In the genomic region with DNA sequence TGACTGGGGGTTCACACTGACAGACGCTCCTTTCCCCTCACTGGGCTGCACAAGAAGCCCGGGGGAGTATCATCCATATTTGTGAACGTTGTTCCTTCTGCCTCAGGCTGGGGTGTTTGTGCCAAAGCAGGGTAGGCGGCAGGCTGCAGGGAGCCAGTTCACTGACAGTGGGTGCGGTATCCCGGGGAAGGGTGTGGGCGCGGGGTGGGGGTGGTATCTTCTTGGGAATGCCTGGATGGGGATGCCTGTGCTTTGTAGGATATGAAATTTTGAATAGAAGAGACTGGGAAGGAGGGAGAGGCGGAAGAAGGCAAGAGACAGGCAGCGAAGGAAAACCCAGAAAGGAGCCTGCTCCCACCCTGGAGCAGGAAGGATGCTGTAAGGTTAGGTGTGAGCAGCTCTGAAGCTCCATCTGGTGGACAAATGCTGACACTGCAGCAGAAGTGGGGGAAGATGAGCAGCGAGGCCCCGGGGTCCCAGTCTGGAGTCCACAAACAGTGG, we compare ENCODE assay signal across 9 mouse cellular contexts. TPM values are rescaled to one million over a fixed set of nuclear protein-coding genes. Genes with fewer than 3 reads are reported as not detected.
A peak's percentile ranks its signal among the peaks of the same experiment; 100 is the strongest.
DNase-seq lines count a peak whose midpoint lies in the region; ATAC-seq and TF ChIP-seq lines count a peak whose summit lies in the region.
"Had no signal": no experiment of that assay in that cellular context is flagged by ENCODE, and none has a peak within 500 bp of the region (broad histone marks: within the 10 kb centered on the region; RNA-seq: fewer than 3 reads in every experiment).

No protein-coding gene starts in this region.

- H3K27ac ChIP-seq in CH12.LX (ENCODE audit: insufficient read depth, low read depth): no peak overlapping the region
- H3K27ac ChIP-seq: limb, embryonic 13.5 days had no signal

- TF ChIP-seq EP300 in CH12.LX (IDR thresholded peaks at IDR 0.05; ENCODE audit: low read length): no peak

- ATAC-seq in megakaryocyte, adult 5-6 weeks (ENCODE audit: poor library complexity, severe bottlenecking): peak; percentile 86

- H3K4me2 ChIP-seq in CH12.LX (ENCODE audit: insufficient read depth, low read depth, poor library complexity, severe bottlenecking): no peak overlapping the region
- H3K4me2 ChIP-seq: limb, embryonic 13.5 days had no signal

- H3K9ac ChIP-seq in CH12.LX (ENCODE audit: insufficient read depth, low read depth): no peak overlapping the region
- H3K9ac ChIP-seq: limb, embryonic 13.5 days had no signal

- H3K4me3 ChIP-seq in CH12.LX (replicated peaks in 1 of 3; ENCODE audit: low read depth in 2 of 3, low read length in 2 of 3, poor library complexity in 1 of 3): no peak overlapping the region
- H3K4me3 ChIP-seq: limb, embryonic 13.5 days had no signal

- peaks cover 33% of the 10 kb centered on the region for H3K27me3 ChIP-seq in CH12.LX (replicated peaks)

- no peaks in the 10 kb centered on the region for H3K36me3 ChIP-seq in CH12.LX (replicated peaks in 1 of 2; ENCODE audit: control insufficient read depth in 1 of 2, insufficient read depth in 1 of 2, low read length in 1 of 2)
- H3K36me3 ChIP-seq: limb, embryonic 13.5 days had no signal

- intact Hi-C loops in heart, postnatal 14 days (cut with DNase I): loop anchor here (1.0 to 10.0 kb wide), 2 partner anchors 184 to 407 kb away; no protein-coding TSS in a partner anchor

- no peaks in the 10 kb centered on the region for H3K79me2 ChIP-seq in CH12.LX (replicated peaks; ENCODE audit: control insufficient read depth, extremely low read depth, insufficient read depth, poor library complexity, severe bottlenecking)

- dilution Hi-C loops in CH12.LX (cut with MboI; ENCODE audit: extremely low pct_ligation_motif_present, extremely low pct_unique_long_range_greater_than_20kb, low sequenced_read_pairs): no loop called here

- peaks cover 5 to 6% of the 10 kb centered on the region in 2 experiments for H3K4me1 ChIP-seq in CH12.LX (ENCODE audit: control insufficient read depth in 1 of 2, insufficient read depth in 2 of 2)
- H3K4me1 ChIP-seq: limb, embryonic 13.5 days had no signal

- in situ Hi-C loops in CH12.LX (cut with MboI; ENCODE audit: low pct_ligation_motif_present, low pct_unique_long_range_greater_than_20kb, low sequenced_read_pairs): no loop called here

- peak; percentile 97 for TF ChIP-seq RAD21 in CH12.LX (IDR thresholded peaks at IDR 0.05; ENCODE audit: low read depth, low read length)

- DNase-seq in CH12.LX (ENCODE audit: extremely low read depth) (peak; percentile 74), adipocyte (ENCODE audit: low spot score) (peak; percentile 52)
- DNase-seq in embryo, embryonic 10 days (ENCODE audit: low spot score): peak; percentile 84
- DNase-seq in heart, postnatal 14 days: peak; percentile 63 to 73
- peak; percentile 84 to 88 for DNase-seq in layer of hippocampus, postnatal 10 days (ENCODE audit: low spot score in 2 of 2)
- peak; percentile 87 to 90 for DNase-seq in right cerebral cortex, postnatal 10 days (ENCODE audit: low spot score in 2 of 2)
- DNase-seq in yolk sac, embryonic 10.5 days (ENCODE audit: low spot score): peak; percentile 36

- no peak for TF ChIP-seq POLR2A in CH12.LX (IDR thresholded peaks at IDR 0.05; ENCODE audit: low read depth, low read length)

- no peaks in the 10 kb centered on the region for H3K9me3 ChIP-seq in CH12.LX (replicated peaks; ENCODE audit: low read length)
- H3K9me3 ChIP-seq: limb, embryonic 13.5 days had no signal

- TF ChIP-seq CTCF in CH12.LX (conservative IDR thresholded peaks at IDR 0.05 in 1 of 2, IDR thresholded peaks at IDR 0.05 in 1 of 2; ENCODE audit: low read depth in 2 of 2, low read length in 2 of 2): peak; percentile 95 to 99

TF ChIP-seq in CH12.LX, 34 proteins besides CTCF, POLR2A, EP300 and RAD21:
- TF ChIP-seq GABPA (IDR thresholded peaks at IDR 0.05; ENCODE audit: insufficient replicate concordance, low read depth, low read length) (no peak), CHD1 (IDR thresholded peaks at IDR 0.05; ENCODE audit: low read depth, low read length) (no peak), NRF1 (IDR thresholded peaks at IDR 0.05; ENCODE audit: low read depth, low read length) (0 out of 2 replicates have a peak, but pooled peaks have one; percentile 27), ZC3H11A (IDR thresholded peaks at IDR 0.05; ENCODE audit: low read depth, low read length) (peak; percentile 99), IRF4 (IDR thresholded peaks at IDR 0.05; ENCODE audit: low read depth, low read length) (peak; percentile 51), MAFK (IDR thresholded peaks at IDR 0.05; ENCODE audit: insufficient replicate concordance, low read length) (0 out of 2 replicates have a peak, but pooled peaks have one; percentile 43), ZMIZ1 (IDR thresholded peaks at IDR 0.05; ENCODE audit: low read depth, low read length) (no peak), HCFC1 (IDR thresholded peaks at IDR 0.05; ENCODE audit: low read depth, low read length) (no peak), CHD2 (IDR thresholded peaks at IDR 0.05; ENCODE audit: low read length) (no peak), NELFE (IDR thresholded peaks at IDR 0.05; ENCODE audit: low read depth, low read length) (peak; percentile 55; the same call in 1 of the 2 replicates), MYC (IDR thresholded peaks at IDR 0.05; ENCODE audit: low read depth, low read length) (no peak), BHLHE40 (IDR thresholded peaks at IDR 0.05; ENCODE audit: low read depth, low read length) (0 out of 2 replicates have a peak, but pooled peaks have one; percentile 5), POLR2AphosphoS2 (IDR thresholded peaks at IDR 0.05; ENCODE audit: low read depth, low read length) (no peak), SIN3A (IDR thresholded peaks at IDR 0.05; ENCODE audit: low read length) (0 out of 2 replicates have a peak, but pooled peaks have one; percentile 52), MAZ (IDR thresholded peaks at IDR 0.05; ENCODE audit: low read depth, low read length) (0 out of 2 replicates have a peak, but pooled peaks have one; percentile 57), TCF12 (IDR thresholded peaks at IDR 0.05; ENCODE audit: low read depth, low read length) (0 out of 2 replicates have a peak, but pooled peaks have one; percentile 21), UBTF (IDR thresholded peaks at IDR 0.05; ENCODE audit: low read depth, low read length) (no peak), ELF1 (IDR thresholded peaks at IDR 0.05; ENCODE audit: low read depth, low read length) (0 out of 2 replicates have a peak, but pooled peaks have one; percentile 37), USF2 (conservative IDR thresholded peaks at IDR 0.05; ENCODE audit: low read depth, low read length) (no peak), TBP (conservative IDR thresholded peaks at IDR 0.05; ENCODE audit: low read depth, low read length) (no peak), MAX (IDR thresholded peaks at IDR 0.05; ENCODE audit: low read length) (peak; percentile 31; the same call in 1 of the 2 replicates), ZNF384 (IDR thresholded peaks at IDR 0.05; ENCODE audit: low read depth, low read length) (no peak), MXI1 (IDR thresholded peaks at IDR 0.05; ENCODE audit: low read depth, low read length) (0 out of 2 replicates have a peak, but pooled peaks have one; percentile 13), MEF2A (IDR thresholded peaks at IDR 0.05; ENCODE audit: borderline replicate concordance, low read depth, low read length) (0 out of 2 replicates have a peak, but pooled peaks have one; percentile 20), SMC3 (IDR thresholded peaks at IDR 0.05; ENCODE audit: low read depth, low read length) (peak; percentile 100), ZKSCAN1 (IDR thresholded peaks at IDR 0.05; ENCODE audit: borderline replicate concordance, low read depth, low read length) (no peak)

RNA-seq across cellular contexts. Expression of a gene that starts 14.8 kb away (rescaled TPM):
- total RNA-seq in CH12.LX (2012; rRNA removed): not detected in 2 replicates
- not detected in 2 replicates for total RNA-seq in CH12.LX (2014; rRNA removed)
- polyA plus RNA-seq in CH12.LX (2012; ENCODE audit: insufficient read length, low read depth): not detected in 2 replicates
- total RNA-seq in heart, postnatal 14 days (2021): not detected
- total RNA-seq in layer of hippocampus, postnatal 10 days (2021): not detected
- not detected in 2 replicates for total RNA-seq in megakaryocyte, adult 5-6 weeks (2015)
- total RNA-seq in megakaryocyte, adult 5-6 weeks (2017): not detected in 2 replicates
- polyA plus RNA-seq: limb, embryonic 13.5 days had no signal

RNA-seq across cellular contexts. Expression of a gene that starts 38.7 kb away (rescaled TPM):
- total RNA-seq in CH12.LX (2012; rRNA removed) (not detected in 2 replicates), CH12.LX (2014; rRNA removed) (not detected in 2 replicates)
- not detected in 2 replicates for polyA plus RNA-seq in CH12.LX (2012; ENCODE audit: insufficient read length, low read depth)
- not detected for total RNA-seq in heart, postnatal 14 days (2021)
- 10 to 100 TPM; 10.2 to 11.9 TPM for total RNA-seq in layer of hippocampus, postnatal 10 days (2021)
- not detected in 2 replicates for total RNA-seq in megakaryocyte, adult 5-6 weeks (2015)
- total RNA-seq in megakaryocyte, adult 5-6 weeks (2017): not detected in 2 replicates

RNA-seq across cellular contexts. Expression of a gene that starts 59.9 kb away (rescaled TPM):
- total RNA-seq in CH12.LX (2012; rRNA removed) (0.29 and 0.64 TPM in 2 replicates), CH12.LX (2014; rRNA removed) (0.18 and 0.21 TPM in 2 replicates)
- 1.7 TPM in 2 replicates for polyA plus RNA-seq in CH12.LX (2012; ENCODE audit: insufficient read length, low read depth)
- 10 to 100 TPM; 51.5 to 54.4 TPM for total RNA-seq in heart, postnatal 14 days (2021)
- 100 to 1,000 TPM; 506 to 549 TPM for total RNA-seq in layer of hippocampus, postnatal 10 days (2021)
- 0.09 and 0.36 TPM in 2 replicates for total RNA-seq in megakaryocyte, adult 5-6 weeks (2015)
- total RNA-seq in megakaryocyte, adult 5-6 weeks (2017): 0.48 and 1.5 TPM in 2 replicates

Comparison
In these comparisons a context has a peak if more than half of its experiments do, and no peak if none do; other contexts are left out.
1. DNase-seq: peak in every context shown above with its lines; median percentile 88 in right cerebral cortex, postnatal 10 days; 86 in layer of hippocampus, postnatal 10 days; 84 in embryo, embryonic 10 days; 74 in CH12.LX; 68 in heart, postnatal 14 days; 52 in adipocyte; 36 in yolk sac, embryonic 10.5 days.
2. RNA of a gene that starts 38.7 kb away (total RNA-seq): 10.2 to 11.9 TPM in layer of hippocampus, postnatal 10 days; not detected in CH12.LX, not detected in heart, postnatal 14 days and not detected in megakaryocyte, adult 5-6 weeks; every median in the first group is over 10 times any median in the second.
3. RNA of a gene that starts 59.9 kb away (total RNA-seq): 506 to 549 TPM in layer of hippocampus, postnatal 10 days and 51.5 to 54.4 TPM in heart, postnatal 14 days; 0.18 to 0.64 TPM in CH12.LX and 0.09 to 1.5 TPM in megakaryocyte, adult 5-6 weeks; every median in the first group is over 10 times any median in the second.